Mouse (Mus musculus): ENCODE measurements around the gene Pear1.
A peak's percentile ranks its signal among the peaks of the same experiment; 100 is the strongest.
"Not testable (repeated sequence)": the region's sequence is repeated elsewhere in the genome, so short reads cannot be mapped to it uniquely, and the experiment has no call there.

The Pear1 gene

GRCm38 (mm10) chr3:87824206-87824605 lies at the start of gene Pear1:
Gene Pear1, minus strand, starts transcription at chr3:87824306.
- not testable (repeated sequence) for DNase-seq

DNA sequence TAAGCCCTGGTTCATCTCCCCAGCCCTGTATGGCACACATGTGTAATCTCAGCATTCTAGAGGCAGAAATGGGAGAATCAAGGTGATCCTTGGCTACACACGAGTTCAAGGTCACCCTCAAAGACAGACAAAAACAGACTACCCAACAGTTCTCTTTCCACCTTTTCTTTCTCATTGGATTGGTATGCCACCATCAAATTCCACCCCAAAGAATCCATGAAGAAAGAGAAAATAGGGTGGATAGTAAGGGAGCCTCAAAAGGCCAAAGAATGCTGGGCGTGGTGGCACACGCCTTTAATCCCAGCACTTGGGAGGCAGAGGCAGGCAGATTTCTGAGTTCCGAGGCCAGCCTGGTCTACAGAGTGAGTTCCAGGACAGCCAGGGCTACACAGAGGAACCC lies 40.0 kb upstream of the Pear1 start:
- DNase-seq = not testable (repeated sequence)

DNA sequence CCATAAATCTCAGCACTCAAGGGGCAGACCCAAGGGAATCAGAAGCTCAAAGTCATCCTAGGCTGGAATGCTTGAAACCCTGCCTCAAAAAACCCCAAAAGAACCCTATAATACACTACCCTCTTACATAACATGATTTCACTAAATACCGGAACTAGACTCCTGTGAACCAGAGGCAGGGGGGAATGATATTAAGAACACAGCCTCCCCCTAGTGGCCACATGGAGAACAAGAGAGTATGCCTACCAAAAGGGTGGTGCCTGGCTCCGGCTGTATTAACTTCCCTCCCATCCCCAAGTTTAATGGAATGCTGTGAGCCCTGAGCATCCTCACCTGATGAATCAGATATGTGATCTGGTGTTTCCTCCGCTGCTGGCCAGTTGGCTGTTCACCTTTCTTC lies 35.7 kb upstream of the Pear1 start:
- peak; percentile 37 to 71 for DNase-seq

- DNase-seq = no peak
Observed at GRCm38 (mm10) chr3:87857666-87858065, 33.6 kb upstream of the Pear1 start.

- DNase-seq = no peak
Observed at GRCm38 (mm10) chr3:87855936-87856335, 31.8 kb upstream of the Pear1 start.

- DNase-seq = no peak
Observed at GRCm38 (mm10) chr3:87854795-87855568, 30.9 kb upstream of the Pear1 start.

- no peak for DNase-seq
Observed at GRCm38 (mm10) chr3:87849117-87849516, 25.0 kb upstream of the Pear1 start.

- DNase-seq = no peak
Observed at GRCm38 (mm10) chr3:87847680-87848079, 23.6 kb upstream of the Pear1 start.

GRCm38 (mm10) chr3:87846650-87847110 lies 22.6 kb upstream of the Pear1 start, which contains the start of gene Sh2d2a:
Gene Sh2d2a, plus strand, starts transcription at chr3:87846755.
- no peak for DNase-seq

GRCm38 (mm10) chr3:87846186-87846585 lies 22.1 kb upstream of the Pear1 start:
- DNase-seq = no peak

DNA sequence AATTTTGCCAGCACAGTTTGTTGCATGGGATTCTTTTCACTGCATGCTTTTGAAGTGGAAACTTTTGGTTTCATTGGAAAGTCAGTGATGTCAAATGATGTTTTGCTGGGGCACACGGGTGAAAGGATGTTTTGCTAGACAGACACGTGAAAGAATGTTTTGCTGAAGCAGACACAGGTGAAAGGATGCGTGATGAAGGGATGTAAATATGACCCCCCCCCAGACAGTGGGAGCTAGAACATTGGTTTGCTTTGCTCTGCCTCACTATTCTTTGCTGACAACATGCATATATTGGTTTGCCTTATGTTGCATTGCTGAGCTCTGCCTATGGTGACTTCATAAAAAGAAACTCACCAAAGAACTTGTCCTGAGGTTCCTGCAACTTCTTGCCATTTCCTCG lies 20.9 kb upstream of the Pear1 start:
- no peak for DNase-seq

GRCm38 (mm10) chr3:87840858-87841257 lies 16.8 kb upstream of the Pear1 start:
- DNase-seq = no peak

GRCm38 (mm10) chr3:87838622-87839021 lies 14.5 kb upstream of the Pear1 start:
- DNase-seq = peak; percentile 78 to 85

DNA sequence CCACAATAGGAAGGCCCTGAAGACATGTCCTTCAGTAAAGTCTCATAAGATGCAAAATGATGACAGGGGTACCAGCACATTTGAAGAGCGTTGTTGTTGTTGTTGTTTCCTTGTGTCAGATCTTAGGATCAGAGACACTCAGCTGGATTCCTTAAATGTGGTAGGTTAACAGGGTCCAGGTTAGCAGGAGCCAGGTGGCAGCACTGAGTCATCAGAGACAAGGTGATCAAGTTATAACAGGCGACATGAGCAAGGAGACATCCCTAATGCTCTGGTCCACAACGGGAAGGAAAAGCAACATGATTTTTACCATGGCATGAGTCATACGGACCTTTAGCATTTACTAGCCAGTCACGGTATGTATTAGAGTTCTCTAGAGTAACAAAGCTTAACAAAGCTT lies 9.4 kb upstream of the Pear1 start:
- no peak for DNase-seq

GRCm38 (mm10) chr3:87832109-87832859 lies 8.2 kb upstream of the Pear1 start:
- DNase-seq = no peak

DNA sequence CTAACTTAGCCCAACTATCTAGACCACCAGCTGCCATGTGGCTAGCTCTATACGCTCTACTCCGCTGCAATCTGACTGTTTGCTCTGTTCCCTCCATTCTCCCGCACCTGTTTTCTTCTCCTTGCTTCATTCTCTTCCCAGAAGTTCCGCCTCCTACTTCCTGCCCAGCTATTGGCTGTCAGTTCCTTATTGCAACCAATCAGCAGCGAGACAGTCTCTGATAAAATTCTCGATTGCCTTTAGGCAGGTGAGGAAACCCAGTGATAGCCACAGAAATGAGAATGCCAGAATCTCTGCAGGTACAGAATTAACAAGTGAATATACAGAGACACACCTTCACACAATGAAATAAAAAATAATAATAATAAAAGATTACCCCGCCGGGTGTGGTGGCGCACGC lies 4.9 kb upstream of the Pear1 start:
- DNase-seq = no peak

DNA sequence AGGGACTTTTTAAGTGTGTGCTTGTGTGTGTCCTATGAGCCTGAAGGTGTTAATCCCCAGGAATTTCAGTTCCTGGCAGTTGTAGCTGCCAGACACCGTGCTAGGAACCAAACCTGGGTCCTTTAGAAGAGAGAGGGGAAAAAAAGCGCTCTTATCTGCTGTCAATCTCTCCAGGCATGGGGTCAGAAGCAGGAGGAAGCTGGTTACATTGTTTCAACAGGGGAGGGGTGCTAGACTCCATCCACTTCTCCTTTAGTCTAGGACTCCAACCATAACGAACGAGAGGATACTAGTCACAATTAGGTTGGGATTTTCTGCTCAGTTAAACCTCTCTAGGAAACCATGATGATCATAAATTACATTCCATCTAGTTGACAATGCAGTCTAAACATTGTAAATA lies 4.3 kb upstream of the Pear1 start:
- no peak for DNase-seq

- DNase-seq = no peak
Observed at GRCm38 (mm10) chr3:87818226-87818625, 5.9 kb downstream of the Pear1 start.

DNA sequence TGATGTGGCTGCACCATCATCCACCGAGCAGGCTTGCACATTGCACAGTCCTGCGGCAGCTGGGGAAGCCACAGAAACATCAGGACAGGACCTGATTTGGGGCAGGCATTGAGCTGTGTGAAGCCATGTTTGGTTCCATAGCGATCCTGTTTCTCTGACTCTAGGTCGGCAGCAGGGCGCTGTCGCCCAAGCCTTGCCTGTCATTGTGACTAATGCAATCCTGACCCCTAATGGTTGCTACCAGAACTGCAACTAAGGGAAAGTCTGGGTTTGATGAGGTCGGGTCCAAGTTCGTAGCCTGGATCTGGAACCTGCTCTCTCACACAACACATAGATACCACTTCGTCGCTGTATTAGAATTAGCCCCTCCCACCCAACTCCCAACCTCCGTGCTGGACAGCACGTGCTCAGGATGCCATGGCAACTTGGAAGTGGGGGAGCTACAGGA lies 7.4 kb downstream of the Pear1 start:
- DNase-seq = peak; percentile 71 to 87

- DNase-seq = no peak
Observed at GRCm38 (mm10) chr3:87816166-87816565, 7.9 kb downstream of the Pear1 start.

- DNase-seq = no peak
Observed at GRCm38 (mm10) chr3:87812873-87813272, 11.2 kb downstream of the Pear1 start.

DNA sequence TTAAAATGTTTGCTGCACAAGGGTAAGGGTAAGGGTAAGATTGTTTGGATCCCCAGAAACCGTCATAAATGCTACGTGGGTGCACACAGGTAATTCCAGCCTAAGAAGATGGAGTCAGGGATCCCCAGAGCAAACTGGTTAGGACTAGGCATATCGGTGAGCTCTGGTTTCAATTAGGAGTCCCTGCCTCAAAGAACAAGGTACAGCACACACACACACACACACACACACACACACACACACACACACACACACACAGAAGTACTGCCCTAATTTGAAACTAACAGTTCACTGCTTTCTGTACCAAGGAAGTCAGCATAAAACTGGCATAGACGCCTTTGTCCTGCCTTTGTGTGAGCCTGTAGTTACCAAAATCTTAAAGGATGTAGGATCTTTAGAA lies 11.7 kb downstream of the Pear1 start:
- DNase-seq = no peak

- no peak for DNase-seq
Observed at GRCm38 (mm10) chr3:87811297-87811696, 12.8 kb downstream of the Pear1 start.

All from cerebellum, postnatal 25 days (tissue).